Mouse (Mus musculus): ENCODE measurements around the gene Tmem79.

DNA sequence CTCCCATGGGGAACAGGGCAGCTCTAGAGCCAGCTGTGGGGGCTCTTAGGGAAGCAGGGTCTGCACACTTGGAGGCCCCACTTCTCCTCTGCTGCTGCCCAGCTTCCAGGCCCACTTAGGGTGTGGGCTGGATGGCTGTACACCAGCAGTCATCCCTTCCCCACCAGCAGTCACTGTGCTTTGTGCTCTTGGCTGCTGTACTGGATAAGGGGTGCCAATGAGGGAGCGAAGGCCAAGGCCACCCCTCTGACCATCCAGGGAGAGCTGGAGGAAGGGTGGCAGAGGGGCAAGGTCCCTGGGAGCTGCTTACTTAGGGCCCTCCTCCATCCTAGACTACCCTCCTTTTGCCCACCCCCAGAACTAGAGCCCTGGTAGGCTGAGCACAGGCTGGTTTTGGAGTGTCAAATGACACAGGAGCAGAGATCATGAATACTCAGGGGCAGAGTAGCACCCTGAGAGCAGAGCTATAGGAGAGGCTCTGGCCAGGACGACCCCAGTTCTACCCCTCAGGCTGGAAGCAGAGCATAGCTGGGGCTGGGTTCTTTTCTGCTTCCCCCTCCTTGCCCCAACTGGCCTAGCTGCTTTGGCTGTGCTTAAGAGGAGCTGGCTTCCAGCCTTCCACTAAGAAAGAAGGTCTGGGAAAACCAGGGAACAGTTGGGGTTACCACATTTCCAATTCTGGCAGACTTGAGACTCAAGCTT lies 25.8 kb upstream of the Tmem79 start:
- no peak for TF ChIP-seq POLR2A (IDR thresholded peaks at IDR 0.05; ENCODE audit: control insufficient read depth, extremely low read depth, insufficient read depth, low read length, poor library complexity)
- no peak for TF ChIP-seq CTCF (IDR thresholded peaks at IDR 0.05; ENCODE audit: borderline replicate concordance, control insufficient read depth, extremely low read depth, insufficient read depth, low read length, poor library complexity)
